Mouse (Mus musculus) inflammation-experienced regulatory T-cells, adult 16 weeks (primary cell): ENCODE measurements around the gene Ghr. TPM values are rescaled to one million over a fixed set of nuclear protein-coding genes. Genes with fewer than 3 reads are reported as not detected.

Experiments
- polyA plus RNA-seq: library from polyadenylated mRNA; unstranded; fragments of 100-300 nt; shearing (Covaris generic); gene quantifications from one replicate; pipeline ENCODE4 v1.2.1, GENCODE M21; 2017

Gene Ghr
- 0.11 TPM for polyA plus RNA-seq

DNA sequence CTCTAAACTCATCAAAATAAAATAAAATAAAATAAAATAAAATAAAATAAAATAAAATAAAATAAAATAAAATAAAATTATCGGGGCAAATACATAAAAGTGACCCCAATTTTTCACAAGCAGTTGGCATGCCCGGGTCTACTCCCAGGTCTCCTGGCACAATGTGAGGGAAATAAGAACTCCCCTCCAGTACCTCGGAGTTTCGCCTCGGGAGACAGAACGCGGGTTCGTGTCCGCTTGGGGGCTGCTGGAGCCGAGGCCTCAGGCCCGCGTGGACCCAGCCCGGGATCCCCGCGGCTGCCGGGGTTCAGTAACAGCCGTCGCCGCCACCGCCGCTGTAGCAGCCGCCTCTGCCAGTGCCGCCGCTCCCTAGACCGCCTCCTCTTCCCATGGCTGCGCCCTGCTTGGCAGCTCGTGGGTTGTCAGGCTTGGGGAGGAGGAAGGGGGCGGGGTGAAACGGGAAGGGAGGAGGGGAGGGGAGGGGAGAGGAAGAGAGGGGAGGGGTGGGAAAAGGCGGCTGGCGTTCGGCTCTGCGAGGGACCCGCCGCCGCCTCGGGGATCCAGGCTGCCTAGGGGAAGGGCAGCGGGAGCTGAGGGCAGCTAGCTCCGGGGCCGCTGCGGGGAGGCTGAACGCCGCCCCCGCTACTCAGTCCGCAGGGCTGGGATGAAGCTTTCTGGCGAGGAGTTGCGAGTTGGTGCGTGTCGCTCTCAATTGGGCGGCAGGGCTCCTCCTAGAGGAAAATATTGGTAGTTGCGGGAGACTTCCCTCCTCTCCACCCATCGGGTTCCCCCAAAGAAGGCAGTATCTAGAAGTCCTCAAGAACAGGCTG, at the start of gene Ghr:
TSS of gene Ghr (minus strand) at position 686 of the 830 bp plus-strand sequence.

GRCm38 (mm10) chr15:3303426-3303825, 279.9 kb downstream of the Ghr start, which contains the start of gene Ccdc152:
Gene Ccdc152 (minus strand): TSS chr15:3303526.

GRCm38 (mm10) chr15:3268247-3268646, 315.0 kb downstream of the Ghr start, which contains the start of gene Selenop:
Gene Selenop (plus strand): TSS chr15:3268547.

